Mouse (Mus musculus) frontal cortex, adult (tissue): ENCODE data around the gene Dbt.
A peak's percentile ranks its signal among the peaks of the same experiment; 100 is the strongest.
"Not testable (repeated sequence)": the region's sequence is repeated elsewhere in the genome, so short reads cannot be mapped to it uniquely, and the experiment has no call there.

Experiments
- ATAC-seq: cut with Nextera tagmentation; 2 replicates; pipeline ENCODE4 v1.9.2; 2017; ENCODE audit warnings: mild to moderate bottlenecking, moderate library complexity, mixed read lengths; ENCODE audit not compliant: low TSS enrichment

Gene Dbt

DNA sequence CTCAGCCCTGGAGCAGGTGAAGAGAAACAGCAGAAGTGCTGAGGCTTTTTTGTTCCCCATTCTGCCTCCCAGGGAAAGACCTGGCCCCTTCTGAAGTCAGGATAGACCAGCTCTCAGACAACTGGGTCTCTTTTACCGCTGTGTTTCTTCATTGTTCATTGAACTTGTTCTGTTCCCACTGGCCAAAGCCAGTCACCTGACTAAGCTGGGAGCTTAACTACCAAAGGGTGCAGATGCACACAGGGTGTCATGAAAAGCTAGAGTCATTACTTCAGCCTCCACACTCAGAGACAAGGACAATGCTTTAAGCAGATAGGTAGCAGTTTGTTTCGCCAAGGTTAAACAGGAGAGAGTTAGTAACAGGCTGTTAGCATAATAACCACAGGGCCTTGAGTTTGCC lies 29.2 kb downstream of the Dbt start:
- peak; percentile 3; the same call in 1 of the 2 replicates for ATAC-seq

GRCm38 (mm10) chr3:116542532-116542931 lies 29.7 kb downstream of the Dbt start:
- peak; percentile 38 for ATAC-seq

DNA sequence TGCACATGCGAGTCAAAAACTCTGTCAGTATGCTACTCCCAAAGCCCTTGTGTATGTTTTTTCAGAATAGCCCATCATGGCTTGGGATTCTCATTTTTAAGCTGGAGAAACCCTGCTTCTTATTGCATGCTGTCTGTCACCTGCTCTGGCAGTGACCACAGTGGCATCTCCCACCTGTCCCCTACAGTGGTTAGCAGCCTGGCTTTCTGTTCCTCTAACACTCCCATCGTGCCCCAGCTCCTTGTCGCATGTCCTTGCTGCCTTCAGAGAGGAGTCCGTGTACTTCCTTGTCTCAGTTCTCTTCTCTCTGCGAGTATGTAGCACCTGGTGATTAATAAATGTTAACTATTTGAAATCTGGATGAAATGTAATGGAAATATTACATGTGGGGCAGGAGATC lies 34.6 kb downstream of the Dbt start:
- no peak for ATAC-seq

DNA sequence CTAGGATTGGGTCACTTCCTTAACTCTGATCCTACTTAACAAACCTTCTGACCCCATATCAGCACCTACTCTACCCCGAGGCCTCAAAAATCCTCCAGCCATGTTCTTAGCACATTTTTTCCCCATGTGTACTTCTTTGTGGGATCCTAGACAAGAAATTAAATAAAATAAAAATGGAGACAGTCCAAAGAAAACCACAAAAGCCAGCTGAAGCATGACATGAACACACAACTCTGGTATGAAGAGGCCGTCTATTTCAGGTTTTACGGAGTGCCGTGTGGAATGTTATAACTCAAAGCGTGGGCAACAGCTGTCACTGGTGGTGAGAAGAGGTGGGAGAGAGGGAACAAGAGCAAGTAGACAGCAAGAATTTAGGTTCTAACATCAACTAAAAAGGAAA lies 38.5 kb downstream of the Dbt start:
- peak; percentile 88 for ATAC-seq

- ATAC-seq: not testable (repeated sequence)
Measured at GRCm38 (mm10) chr3:116561315-116561714, 48.4 kb downstream of the Dbt start.

- ATAC-seq: no peak
Measured at GRCm38 (mm10) chr3:116562408-116563094, 49.7 kb downstream of the Dbt start, which contains the start of gene Lrrc39. TSS of gene Lrrc39 (plus strand) at chr3:116562973.

DNA sequence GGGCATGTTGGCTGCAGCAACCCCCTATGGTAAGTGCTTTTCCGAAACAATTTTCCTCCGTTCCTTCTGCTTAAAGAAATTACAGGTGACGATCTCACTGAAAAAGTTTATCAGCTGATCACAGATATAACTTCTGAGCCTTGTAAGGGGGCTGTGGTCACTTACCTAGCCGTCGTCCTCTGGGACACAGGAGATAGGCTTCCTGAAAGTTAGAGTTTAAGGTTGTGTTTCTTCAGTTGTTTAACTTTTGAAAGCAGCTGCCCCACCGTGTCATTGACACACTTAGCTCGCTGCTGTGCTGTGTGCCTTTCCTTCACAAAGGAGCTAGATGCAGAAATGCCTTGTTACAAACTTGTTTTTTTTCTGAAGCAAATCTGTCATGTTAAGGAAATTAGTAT lies 50.2 kb downstream of the Dbt start:
- ATAC-seq: no peak

DNA sequence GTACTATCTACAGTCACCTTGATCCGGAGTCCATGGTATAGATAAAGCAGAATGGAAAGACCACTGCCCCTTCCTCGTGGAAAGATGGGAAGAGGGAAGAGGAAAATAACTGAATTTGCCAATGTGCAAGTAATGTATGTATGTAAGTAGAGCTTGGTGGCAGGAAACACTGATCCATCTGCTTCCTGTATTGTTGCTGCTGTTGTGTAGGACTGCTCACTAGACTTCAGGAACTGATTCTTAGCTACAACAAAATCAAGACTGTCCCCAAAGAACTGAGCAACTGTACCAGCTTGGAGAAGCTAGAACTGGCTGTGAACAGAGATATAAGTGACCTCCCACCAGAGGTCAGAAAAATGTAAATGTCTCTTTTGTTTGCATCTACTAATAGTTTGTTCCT lies 57.8 kb downstream of the Dbt start:
- ATAC-seq: no peak

DNA sequence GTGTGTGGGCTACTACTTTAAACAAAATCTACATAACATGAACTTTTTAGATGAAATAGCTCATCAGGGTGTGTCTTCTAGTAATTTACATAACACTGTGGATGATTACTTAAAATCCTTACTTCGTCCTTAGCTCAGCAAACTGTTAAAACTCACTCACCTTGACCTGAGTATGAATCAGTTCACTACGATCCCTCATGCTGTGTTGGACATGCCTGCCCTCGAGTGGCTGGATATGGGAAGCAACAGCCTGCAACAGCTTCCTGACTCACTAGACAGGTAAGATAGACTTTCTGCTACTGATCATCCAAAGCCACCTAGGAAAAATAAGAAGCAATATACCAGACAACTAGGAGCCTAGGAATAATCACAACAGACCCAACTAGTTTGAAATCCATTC lies 64.4 kb downstream of the Dbt start:
- ATAC-seq: 0 out of 2 replicates have a peak, but pooled peaks have one; percentile 31

DNA sequence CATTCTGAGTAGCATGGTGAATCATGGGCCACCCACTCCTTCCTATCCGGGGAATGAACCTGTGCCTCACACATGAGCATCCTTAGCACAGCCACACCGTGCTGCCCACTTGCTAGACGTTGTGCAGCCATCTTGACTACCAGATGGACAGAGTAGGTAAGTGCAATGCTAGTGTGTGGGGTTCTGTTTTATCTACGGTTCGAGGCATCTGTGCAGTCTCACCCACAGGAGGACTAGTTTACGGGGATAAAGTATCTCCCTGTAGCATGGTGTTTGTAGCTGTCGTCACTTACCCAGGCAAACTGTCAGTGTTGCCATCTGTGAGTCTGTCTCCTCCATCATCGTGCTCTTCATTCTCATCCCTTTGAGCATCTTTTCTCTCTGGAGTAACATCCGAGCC lies 69.3 kb downstream of the Dbt start:
- peak; percentile 95 for ATAC-seq

GRCm38 (mm10) chr3:116594076-116594727 lies 81.3 kb downstream of the Dbt start:
- peak; percentile 78 for ATAC-seq

DNA sequence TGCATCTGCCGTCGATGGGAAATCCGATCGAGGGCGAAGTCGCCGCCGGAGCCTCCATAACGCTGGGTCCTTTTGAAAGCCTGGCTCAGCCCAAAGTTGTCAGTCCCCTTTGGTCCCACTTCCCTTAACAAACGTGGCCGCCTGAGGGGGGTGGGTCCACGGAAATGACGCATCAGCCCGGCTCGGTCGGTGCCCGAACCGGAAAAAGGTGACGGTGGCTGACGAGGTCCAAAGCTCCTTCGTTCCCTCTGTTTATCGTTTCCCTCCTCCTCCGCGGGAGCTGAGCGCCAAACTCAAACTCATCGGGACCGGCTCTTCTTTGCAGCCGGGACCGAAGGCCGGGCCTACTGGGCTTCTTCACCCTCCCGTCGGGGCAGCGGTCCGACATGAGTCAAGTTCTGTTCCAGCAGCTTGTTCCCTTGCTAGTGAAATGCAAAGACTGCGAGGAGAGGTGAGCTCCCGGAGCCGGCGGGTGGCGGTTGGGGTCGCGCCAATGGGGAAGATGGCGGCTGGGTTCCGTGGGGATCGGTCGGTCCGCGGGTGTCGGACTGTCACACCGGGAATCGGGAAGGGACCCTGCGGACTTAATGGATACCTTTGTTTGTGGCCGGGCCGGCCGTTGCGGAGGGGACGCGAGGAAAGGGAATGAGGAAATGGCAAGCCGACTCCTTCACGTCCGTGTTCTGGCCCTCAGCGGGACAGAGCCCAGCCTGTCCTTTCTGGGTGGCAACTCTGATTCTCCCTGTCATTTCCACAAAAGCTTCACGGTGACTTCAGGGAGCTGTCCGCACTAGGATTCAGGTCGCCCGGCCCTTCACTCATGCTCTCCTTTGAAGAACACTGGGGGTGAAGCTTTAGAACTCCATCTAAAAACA lies 82.1 kb downstream of the Dbt start, which contains the start of gene Sass6:
TSS of gene Sass6 (plus strand) at position 255 of the 875 bp plus-strand sequence.
- ATAC-seq: peak; percentile 99

DNA sequence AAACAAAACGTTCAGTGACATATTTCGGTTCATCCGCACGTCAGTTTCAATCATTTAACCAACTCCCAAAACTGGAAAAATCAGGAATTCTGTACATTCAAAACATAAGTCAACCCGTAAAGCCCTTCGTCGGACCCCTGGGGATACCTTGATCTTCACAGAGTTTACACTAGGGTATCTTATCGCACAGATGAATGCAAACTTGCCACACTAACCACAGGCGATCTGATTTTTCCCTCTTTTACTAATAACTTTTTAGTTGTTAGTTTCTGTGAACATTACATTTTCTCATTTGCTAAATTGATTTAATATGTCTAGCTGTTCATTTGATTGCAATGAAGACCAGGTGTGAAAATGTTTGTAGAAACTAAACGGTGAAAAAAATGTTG lies 82.7 kb downstream of the Dbt start:
- no peak for ATAC-seq
